Mouse (Mus musculus) liver, embryonic 11.5 days (tissue): Measurements from ENCODE around the gene Calhm2. TPM values are rescaled to one million over a fixed set of nuclear protein-coding genes. Genes with fewer than 3 reads are reported as not detected.

Experiments
- ATAC-seq: fragments of 200-750 bp; cut with Nextera tagmentation; replicated peaks from 2 replicates; pipeline ENCODE4 v1.8.0; 2017; ENCODE audit warnings: moderate number of reproducible peaks, mild to moderate bottlenecking, moderate TSS enrichment, moderate library complexity; ENCODE audit not compliant: low FRiP score
- DNase-seq: peaks from one replicate; pipeline ENCODE4 v3.0.0-alpha.2; 2017; ENCODE audit warnings: low spot score
- H3K27ac ChIP-seq: fragments of 300-500 bp; sonication (generic); 2 replicates; pipeline ENCODE4 v1.5.1; 2014; ENCODE audit warnings: mild to moderate bottlenecking, low read depth, low read length, control low read depth
- H3K27me3 ChIP-seq: fragments of 300-500 bp; sonication (generic); replicated peaks from 2 replicates; pipeline ENCODE4 v1.6.1; 2014; ENCODE audit warnings: low read length, mixed read lengths; ENCODE audit not compliant: control insufficient read depth, insufficient read depth
- H3K36me3 ChIP-seq: fragments of 300-500 bp; sonication (generic); 2 replicates; pipeline ENCODE4 v1.6.1; 2014; ENCODE audit warnings: mild to moderate bottlenecking, low read length, moderate library complexity, mixed read lengths; ENCODE audit not compliant: control insufficient read depth, insufficient read depth
- H3K4me1 ChIP-seq: fragments of 300-500 bp; sonication (generic); replicated peaks from 2 replicates; pipeline ENCODE4 v1.6.1; 2014; ENCODE audit warnings: low read length, mixed read lengths; ENCODE audit not compliant: control insufficient read depth, insufficient read depth
- H3K4me2 ChIP-seq: fragments of 300-500 bp; sonication (generic); 2 replicates; pipeline ENCODE4 v1.6.1; 2014; ENCODE audit warnings: mild to moderate bottlenecking, control low read depth, moderate library complexity
- H3K4me3 ChIP-seq: fragments of 300-500 bp; sonication (generic); 2 replicates; pipeline ENCODE4 v1.5.1; 2014; ENCODE audit warnings: low read depth, low read length, control low read depth
- H3K9ac ChIP-seq: fragments of 300-500 bp; sonication (generic); 2 replicates; pipeline ENCODE4 v1.6.1; 2014; ENCODE audit warnings: low read depth, low read length, control low read depth
- H3K9me3 ChIP-seq: fragments of 300-500 bp; sonication (generic); 2 replicates; pipeline ENCODE4 v1.6.1; 2016; ENCODE audit warnings: low read length, inconsistent platforms, mixed read lengths; ENCODE audit not compliant: control insufficient read depth
- WGBS: fragments of 180-500 bp; shearing (Covaris S2); extraction: QIAGEN DNeasy Blood & Tissue Kit; methylation state at CpG from one replicate; pipeline ENCODE4 v1.1.7; 2014; 5-methylcytosine and 5-hydroxymethylcytosine counted together
- polyA plus RNA-seq: library from polyadenylated mRNA; unstranded; fragments of >200 nt; fragmentation: Nextera tagmentation; extraction: Ambion mirVana; gene quantifications from 2 replicates; pipeline ENCODE4 v1.2.1, GENCODE M21; 2014

Calhm2 gene
- 1.2 and 1.5 TPM in 2 replicates for polyA plus RNA-seq

DNA sequence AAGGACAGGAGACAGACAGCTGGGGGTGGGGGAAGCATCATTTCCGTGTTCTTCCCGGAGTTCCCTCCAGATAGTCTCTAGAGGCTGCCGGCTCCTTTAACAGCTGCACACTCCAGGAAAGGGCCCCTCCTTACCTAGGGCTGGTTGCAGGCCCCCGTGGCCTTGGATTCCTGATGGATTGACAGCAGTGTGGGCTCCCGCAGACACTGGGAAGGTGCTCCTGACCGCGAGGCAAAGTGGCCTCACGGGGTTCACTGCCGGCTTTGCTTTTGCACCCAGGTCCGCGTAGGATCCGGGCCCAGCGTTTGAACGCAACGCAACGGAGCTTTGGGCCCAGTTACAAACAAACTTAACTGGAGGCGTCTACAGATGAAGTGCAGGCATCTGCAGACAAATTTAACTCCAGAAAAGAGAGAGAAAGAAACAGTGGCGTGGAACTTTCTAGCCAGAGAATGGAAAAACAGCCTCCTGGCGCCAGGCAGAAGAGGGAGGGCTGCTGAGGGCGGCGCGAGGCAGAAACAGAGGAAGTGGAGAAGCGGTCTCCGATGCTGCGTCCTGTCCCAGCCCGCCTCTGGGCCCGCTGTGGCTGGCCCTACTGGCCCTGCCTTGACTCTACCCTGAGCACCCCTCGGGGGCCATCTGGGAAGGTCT lies at the start of gene Calhm2:
Calhm2 (minus strand) TSS at position 524 of the 651 bp plus-strand sequence.
- WGBS, result 2% methylated on average over 28 of the region's 28 CpGs
- peak; percentile 57 for DNase-seq

DNA sequence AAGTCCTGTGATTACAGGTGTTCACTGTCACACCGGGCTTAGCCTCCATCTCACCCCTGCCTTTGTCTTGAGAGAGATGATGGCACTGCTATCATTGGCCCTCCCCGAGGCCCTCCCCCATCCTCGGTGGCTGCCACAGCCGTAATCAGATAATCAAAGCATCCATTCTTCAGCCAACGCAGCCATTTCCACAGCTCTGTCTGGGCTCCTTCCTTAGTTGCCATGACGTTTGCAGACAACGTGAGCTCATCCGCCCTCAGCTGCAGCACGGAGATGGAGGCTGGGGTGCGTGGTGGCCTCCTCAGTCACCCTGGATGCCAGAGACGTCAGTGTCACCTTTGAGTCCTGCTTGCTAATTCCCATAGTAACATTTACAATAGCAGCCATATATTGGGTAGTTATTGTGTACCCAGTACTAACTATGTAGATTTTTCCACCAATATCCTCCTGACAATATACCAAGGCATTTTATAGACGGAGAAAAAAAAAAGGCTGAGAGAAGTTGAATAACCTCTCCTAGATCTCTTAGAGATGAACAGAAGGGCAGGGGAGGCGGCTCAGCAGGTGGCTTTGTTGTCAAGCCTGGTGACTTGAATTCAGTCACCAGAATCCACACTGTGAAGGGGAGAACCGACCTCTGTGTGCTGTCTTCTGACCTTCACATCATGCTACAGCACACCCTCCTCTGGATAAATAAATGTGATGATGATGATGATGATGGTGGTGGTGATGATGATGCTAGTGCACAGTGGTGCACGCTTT lies 48.6 kb upstream of the Calhm2 start:
- no peaks in the 10 kb centered on the region for H3K27me3 ChIP-seq
- no peak for ATAC-seq
- WGBS, result 40% methylated on average over 15 of the region's 15 CpGs

More for the DNA sequence above, at the start of gene Calhm2:
- H3K9ac ChIP-seq, result peak within 1 kb of the TSS; percentile 59
- no peaks in the 10 kb centered on the region for H3K9me3 ChIP-seq
- peak within 1 kb of the TSS; percentile 69 for H3K4me2 ChIP-seq
- peak; percentile 54; the same call in 1 of the 2 replicates for ATAC-seq
- peak within 1 kb of the TSS; percentile 62 for H3K27ac ChIP-seq
- peaks cover 13% of the 10 kb centered on the region for H3K27me3 ChIP-seq
- no peaks in the 10 kb centered on the region; the same call in 1 of the 2 replicates for H3K36me3 ChIP-seq
- peak within 1 kb of the TSS; percentile 50 for H3K4me3 ChIP-seq
- H3K4me1 ChIP-seq, result peaks cover 22% of the 10 kb centered on the region

DNA sequence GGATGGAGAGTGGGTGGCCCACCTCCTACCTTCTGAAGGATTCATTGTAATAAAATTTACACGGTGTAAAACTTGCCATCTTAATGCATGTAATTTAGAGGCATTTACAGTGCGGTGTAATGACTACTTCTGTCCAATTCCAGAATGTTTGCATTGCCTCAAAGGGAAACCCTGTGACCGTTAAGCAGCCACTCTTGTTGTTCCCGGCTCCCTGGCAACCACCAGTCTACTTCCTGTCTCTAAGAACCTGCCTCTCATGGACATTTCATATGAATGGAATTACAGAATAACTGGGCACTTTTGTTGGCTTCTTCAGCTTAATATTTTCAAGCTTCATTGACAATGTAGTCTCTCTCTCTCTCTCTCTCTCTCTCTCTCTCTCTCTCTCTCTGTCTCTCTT lies 46.6 kb upstream of the Calhm2 start:
- DNase-seq (no peak), ATAC-seq (no peak)
- Histone ChIP-seq H3K9ac (no peak overlapping the region), H3K9me3 (0 out of 2 replicates have a peak, but pooled peaks cover 4% of the 10 kb centered on the region), H3K4me3 (no peak overlapping the region), H3K4me2 (no peak overlapping the region), H3K27me3 (peaks cover 17% of the 10 kb centered on the region), H3K27ac (no peak overlapping the region), H3K4me1 (no peaks in the 10 kb centered on the region), H3K36me3 (no peaks in the 10 kb centered on the region)
- 57% methylated on average over 4 of the region's 4 CpGs for WGBS

More for the DNA sequence above, 48.6 kb upstream of the Calhm2 start:
- Histone ChIP-seq H3K36me3 (no peaks in the 10 kb centered on the region), H3K4me3 (no peak overlapping the region), H3K4me2 (no peak overlapping the region), H3K9me3 (0 out of 2 replicates have a peak, but pooled peaks cover 4% of the 10 kb centered on the region), H3K4me1 (no peaks in the 10 kb centered on the region), H3K9ac (no peak overlapping the region), H3K27ac (no peak overlapping the region)
- no peak for DNase-seq

DNA sequence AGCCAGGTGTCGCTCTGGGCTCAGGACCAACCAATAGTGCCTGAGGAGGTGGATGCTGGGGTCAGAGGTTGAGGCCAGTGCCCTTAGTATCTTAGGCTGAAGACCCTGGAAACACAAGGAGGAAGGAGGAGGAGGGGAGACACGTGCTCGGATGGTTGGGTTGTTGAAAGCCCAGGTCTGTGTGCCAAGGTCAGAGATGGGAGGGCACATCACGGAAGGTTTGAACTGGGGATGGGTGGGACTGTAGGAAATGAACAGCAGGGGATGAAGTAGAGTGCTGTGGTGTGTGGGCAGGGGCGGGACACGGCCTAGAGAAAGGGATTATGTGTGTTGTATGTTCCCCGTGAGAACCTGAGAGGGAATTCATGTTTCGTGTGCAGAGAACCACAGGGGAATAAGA lies 46.1 kb upstream of the Calhm2 start:
- H3K4me3 ChIP-seq, result no peak overlapping the region
- H3K4me2 ChIP-seq, result no peak overlapping the region
- no peak for ATAC-seq
- H3K9me3 ChIP-seq, result 0 out of 2 replicates have a peak, but pooled peaks cover 4% of the 10 kb centered on the region
- no peak for DNase-seq
- WGBS, result 64% methylated on average over 8 of the region's 8 CpGs
- no peak overlapping the region for H3K9ac ChIP-seq
- H3K27me3 ChIP-seq, result peaks cover 22% of the 10 kb centered on the region
- H3K4me1 ChIP-seq, result no peaks in the 10 kb centered on the region
- H3K36me3 ChIP-seq, result no peaks in the 10 kb centered on the region
- no peak overlapping the region for H3K27ac ChIP-seq

DNA sequence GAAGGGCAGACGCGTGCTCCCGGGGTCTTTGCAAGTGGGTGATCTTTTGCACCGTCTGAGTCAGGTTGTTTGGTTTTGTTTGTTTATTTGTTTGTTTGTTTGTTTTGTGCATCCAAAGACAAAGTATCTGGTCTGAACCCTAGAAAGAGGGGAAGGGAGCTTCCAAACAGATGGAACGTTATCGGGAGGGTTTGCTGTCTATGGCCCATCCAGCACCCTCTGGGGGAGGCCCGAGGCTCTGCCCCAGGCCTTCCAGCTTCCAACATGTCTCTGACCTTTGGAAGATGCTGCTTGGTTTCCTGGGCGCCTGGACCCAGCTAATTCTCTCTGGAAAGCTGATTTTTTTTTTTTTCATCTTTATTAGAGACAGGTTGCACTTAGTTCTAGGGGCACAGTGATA lies 41.9 kb upstream of the Calhm2 start:
- Histone ChIP-seq H3K4me1 (no peaks in the 10 kb centered on the region), H3K4me3 (0 out of 2 replicates have a peak overlapping the region, but pooled peaks have one; percentile 66), H3K4me2 (no peak overlapping the region), H3K9ac (no peak overlapping the region), H3K36me3 (no peaks in the 10 kb centered on the region), H3K9me3 (0 out of 2 replicates have a peak, but pooled peaks cover 4% of the 10 kb centered on the region), H3K27ac (no peak overlapping the region), H3K27me3 (peaks cover 43% of the 10 kb centered on the region)
- no peak for ATAC-seq
- WGBS, result 21% methylated on average over 8 of the region's 8 CpGs
- no peak for DNase-seq

DNA sequence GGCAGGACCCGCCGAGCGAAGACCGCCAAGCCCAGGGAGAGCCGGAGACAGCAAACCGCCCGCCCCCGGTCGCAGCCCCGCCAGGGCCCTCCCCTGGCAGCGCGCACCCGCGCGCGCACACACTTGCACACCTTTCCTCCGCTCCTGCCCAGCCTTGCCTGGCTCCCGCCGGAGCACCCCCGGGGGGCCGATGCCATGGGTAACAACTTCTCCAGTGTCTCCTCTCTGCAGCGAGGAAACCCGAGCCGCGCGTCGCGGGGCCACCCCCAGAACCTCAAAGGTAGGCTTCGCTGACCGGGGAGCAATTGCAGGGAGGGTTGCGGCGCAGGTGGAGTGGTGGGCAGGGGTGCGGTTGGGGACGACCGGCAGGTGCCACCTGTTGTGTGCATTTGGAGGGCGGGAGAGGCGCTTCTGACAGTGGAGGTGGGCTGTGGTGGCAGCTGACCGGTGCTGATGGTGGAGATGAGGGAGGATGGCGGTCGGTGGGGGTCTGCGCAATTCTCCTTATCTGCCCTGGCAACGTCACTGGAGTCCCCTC lies 41.2 kb upstream of the Calhm2 start:
- no peak overlapping the region for H3K27ac ChIP-seq
- DNase-seq (peak; percentile 44), ATAC-seq (no peak)
- no peak overlapping the region for H3K9ac ChIP-seq
- 0 out of 2 replicates have a peak, but pooled peaks cover 4% of the 10 kb centered on the region for H3K9me3 ChIP-seq
- H3K4me2 ChIP-seq, result peak overlapping the region; percentile 94
- H3K27me3 ChIP-seq, result peaks cover 43% of the 10 kb centered on the region
- peak overlapping the region; percentile 66 for H3K4me3 ChIP-seq
- no peaks in the 10 kb centered on the region for H3K4me1 ChIP-seq
- 1% methylated on average over 41 of the region's 42 CpGs for WGBS
- H3K36me3 ChIP-seq, result no peaks in the 10 kb centered on the region

DNA sequence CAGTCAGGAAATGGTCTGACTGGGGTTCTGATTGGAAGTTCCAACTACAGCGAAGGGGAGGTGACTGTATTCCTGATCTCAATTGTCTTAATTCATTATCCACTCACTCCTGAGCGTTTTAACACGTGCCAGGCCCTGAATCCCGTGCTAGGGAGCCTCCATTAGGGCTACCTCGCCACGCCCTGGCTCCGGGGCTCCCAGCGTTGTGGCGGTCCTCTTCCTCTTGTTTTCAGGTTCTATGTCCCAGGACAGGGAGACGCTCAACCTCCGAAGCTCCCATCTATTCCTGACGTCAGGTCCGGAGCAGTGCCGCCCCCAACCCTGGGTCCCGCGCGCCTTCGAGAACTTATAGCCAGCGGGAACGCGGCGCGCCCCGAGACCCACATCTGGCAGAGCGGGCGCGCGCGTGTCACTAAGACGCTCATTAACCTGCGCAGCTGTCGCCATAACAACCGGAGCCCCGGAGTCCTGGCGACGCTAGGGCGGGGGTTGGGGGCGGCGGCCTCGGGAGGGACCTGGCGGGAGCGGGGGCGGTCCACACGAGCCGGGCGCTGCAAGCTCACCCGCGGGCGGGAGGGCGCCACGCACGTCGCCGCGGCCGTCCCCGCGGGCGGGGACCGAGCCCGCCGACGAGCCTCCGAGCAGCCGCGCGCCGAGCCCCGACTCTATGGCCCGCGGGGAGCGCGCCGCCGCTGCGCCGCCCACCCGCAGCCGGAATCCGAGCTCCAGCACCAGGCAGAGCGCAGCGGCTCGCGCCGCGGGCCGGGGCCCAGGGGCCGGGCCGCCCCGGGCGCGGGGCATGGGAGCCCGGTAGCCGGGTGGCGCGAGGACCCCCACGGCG lies 40.6 kb upstream of the Calhm2 start, which contains the start of gene Neurl1a:
Neurl1a (plus strand) TSS at position 390 of the 841 bp plus-strand sequence.
- H3K27me3 ChIP-seq, result peaks cover 43% of the 10 kb centered on the region

DNA sequence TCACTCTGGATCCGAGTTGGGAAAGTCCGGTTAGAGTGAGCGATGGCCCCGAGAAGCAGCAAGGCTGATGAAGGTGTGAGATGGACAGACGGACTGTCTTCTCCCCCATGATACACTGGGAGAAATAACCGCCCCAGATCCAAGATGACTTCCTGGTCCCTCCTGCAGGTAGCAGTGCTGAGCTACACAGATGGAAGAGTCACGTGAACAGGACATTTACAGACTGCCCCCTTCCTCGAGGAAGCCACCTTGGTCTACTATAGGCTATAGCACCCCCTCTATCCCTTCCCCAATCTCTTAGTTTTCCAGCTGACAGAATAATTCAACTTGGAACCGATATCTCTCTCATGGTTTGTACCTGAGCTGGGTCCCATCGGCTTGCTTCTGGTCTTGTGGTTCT lies 39.9 kb upstream of the Calhm2 start:
- no peak overlapping the region for H3K27ac ChIP-seq
- 0 out of 2 replicates have a peak, but pooled peaks cover 4% of the 10 kb centered on the region for H3K9me3 ChIP-seq
- WGBS, result 16% methylated on average over 10 of the region's 10 CpGs
- H3K9ac ChIP-seq, result no peak overlapping the region
- H3K4me1 ChIP-seq, result no peaks in the 10 kb centered on the region
- H3K4me2 ChIP-seq, result peak overlapping the region; percentile 94
- DNase-seq, result no peak
- H3K27me3 ChIP-seq, result peaks cover 43% of the 10 kb centered on the region
- ATAC-seq, result no peak
- peak overlapping the region; percentile 66 for H3K4me3 ChIP-seq
- no peaks in the 10 kb centered on the region for H3K36me3 ChIP-seq

More for the DNA sequence above, 40.6 kb upstream of the Calhm2 start, which contains the start of gene Neurl1a:
- Histone ChIP-seq H3K9me3 (0 out of 2 replicates have a peak, but pooled peaks cover 4% of the 10 kb centered on the region), H3K4me3 (peak within 1 kb of the TSS; percentile 66), H3K27ac (no peak within 1 kb of the TSS), H3K4me2 (peak within 1 kb of the TSS; percentile 94), H3K4me1 (no peaks in the 10 kb centered on the region), H3K36me3 (no peaks in the 10 kb centered on the region), H3K9ac (peak within 1 kb of the TSS; percentile 30; the same call in 1 of the 2 replicates)
- DNase-seq (peak; percentile 57), ATAC-seq (no peak; the same call in 1 of the 2 replicates)
- WGBS, result under 1% methylated on average over 97 of the region's 98 CpGs
